Comparison of ENCODE assay signal across 8 mouse cellular contexts in the genomic region with DNA sequence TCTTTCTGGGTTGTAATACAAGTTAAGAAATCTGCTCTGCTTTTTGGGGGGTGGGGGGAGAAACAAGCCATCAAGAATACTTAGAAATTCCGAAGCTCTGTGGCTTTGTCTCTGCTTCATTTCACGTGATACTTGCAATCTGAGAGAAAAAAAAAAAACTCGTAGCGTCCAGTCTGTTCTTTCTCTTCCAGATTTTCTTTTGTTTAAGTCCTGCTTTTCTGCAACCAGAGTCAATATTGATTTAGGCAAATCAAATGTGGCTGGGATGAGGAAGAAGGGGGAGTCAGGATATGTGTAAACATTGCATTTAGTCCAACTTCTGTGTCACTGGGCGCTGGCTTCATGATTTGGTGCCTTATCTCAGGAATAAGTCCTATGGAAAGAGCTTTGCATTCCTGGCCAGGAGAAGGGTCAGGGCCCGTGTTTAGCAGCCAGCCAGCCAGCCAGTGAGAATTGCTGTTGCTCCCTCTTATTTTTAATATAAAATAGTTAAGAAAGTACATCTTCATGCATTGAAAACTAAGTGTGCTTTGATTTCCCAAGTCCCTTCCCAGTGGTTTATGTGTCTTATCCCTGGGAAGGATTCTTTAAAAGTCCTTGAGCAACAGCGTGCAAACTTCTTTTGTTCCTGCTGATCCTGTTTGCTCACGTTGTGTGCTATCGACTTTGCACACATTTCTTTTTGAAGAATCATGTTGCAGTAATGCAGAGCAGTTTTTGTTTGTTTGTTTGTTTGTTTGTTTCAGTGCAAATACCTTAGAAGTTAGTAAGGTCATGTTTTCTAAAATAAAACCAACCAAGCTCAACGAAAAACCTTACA.
A peak's percentile ranks its signal among the peaks of the same experiment; 100 is the strongest.
DNase-seq lines count a peak whose midpoint lies in the region; ATAC-seq and TF ChIP-seq lines count a peak whose summit lies in the region.

No protein-coding gene starts in this region.

- H3K4me2 ChIP-seq in neural tube, embryonic 14.5 days (ENCODE audit: low read depth, low read length) = peak overlapping the region; percentile 40; the same call in 1 of the 2 replicates

- no peaks in the 10 kb centered on the region for H3K9me3 ChIP-seq in neural tube, embryonic 14.5 days (ENCODE audit: control insufficient read depth, low read length)

- no peaks in the 10 kb centered on the region for H3K27me3 ChIP-seq in thymus, adult 2 months (ENCODE audit: control insufficient read depth, insufficient read depth, low read length)
- H3K27me3 ChIP-seq in neural tube, embryonic 14.5 days (ENCODE audit: control insufficient read depth, insufficient read depth, low read length) = no peaks in the 10 kb centered on the region

- no peak for ATAC-seq in neural tube, embryonic 14.5 days (ENCODE audit: low read depth)

- no peaks in the 10 kb centered on the region for H3K36me3 ChIP-seq in thymus, adult 2 months (ENCODE audit: control insufficient read depth, insufficient read depth, low read length)
- H3K36me3 ChIP-seq in neural tube, embryonic 14.5 days (ENCODE audit: control insufficient read depth, insufficient read depth, low read length) = no peaks in the 10 kb centered on the region

- intact Hi-C loops in left cerebral cortex, postnatal 25 days (cut with DNase I) = loop anchor here (2.0 to 5.0 kb wide), 3 partner anchors 72 to 171 kb away; no protein-coding TSS in a partner anchor

- peak; percentile 4 for DNase-seq in thymus, postnatal 25 days
- DNase-seq in thymus, adult 2 months = no peak
- DNase-seq in heart, adult 18-20 months = peak; percentile 68 to 76
- peak; percentile 25 for DNase-seq in kidney, adult 11 months
- DNase-seq in lung, adult 18-20 months = peak; percentile 28 to 39
- DNase-seq in frontal cortex, adult 2 months (ENCODE audit: extremely low spot score in 1 of 2, low spot score in 1 of 2) = no peak
- no peak for DNase-seq in left cerebral cortex, postnatal 25 days (ENCODE audit: low spot score in 2 of 2)

- 20% methylated on average over 10 of the region's 10 CpGs for WGBS in thymus, adult 2 months
- 10% methylated on average over 10 of the region's 10 CpGs for WGBS in neural tube, embryonic 14.5 days

- H3K4me1 ChIP-seq in thymus, adult 2 months (replicated peaks; ENCODE audit: control insufficient read depth, insufficient read depth, low read length) = no peaks in the 10 kb centered on the region; the same call in 1 of the 2 replicates
- H3K4me1 ChIP-seq in neural tube, embryonic 14.5 days (ENCODE audit: control insufficient read depth, insufficient read depth, low read length) = peaks cover 9% of the 10 kb centered on the region; the same call in 1 of the 2 replicates

- TF ChIP-seq POLR2A in thymus, adult 2 months (IDR thresholded peaks at IDR 0.05; ENCODE audit: control insufficient read depth, extremely low read depth, insufficient read depth, low read length, poor library complexity) = no peak

- H3K27ac ChIP-seq in thymus, adult 2 months (ENCODE audit: control insufficient read depth, insufficient read depth, low read length) = no peak overlapping the region
- H3K27ac ChIP-seq in neural tube, embryonic 14.5 days (ENCODE audit: low read depth, low read length) = peak overlapping the region; percentile 86

- no peak overlapping the region for H3K4me3 ChIP-seq in thymus, adult 2 months (ENCODE audit: control insufficient read depth, insufficient read depth, low read length)
- peak overlapping the region; percentile 36 for H3K4me3 ChIP-seq in neural tube, embryonic 14.5 days (ENCODE audit: low read depth, low read length)

- peak overlapping the region; percentile 58 for H3K9ac ChIP-seq in neural tube, embryonic 14.5 days (replicated peaks; ENCODE audit: low read depth, low read length)

- no peak for TF ChIP-seq CTCF in thymus, adult 2 months (IDR thresholded peaks at IDR 0.05; ENCODE audit: borderline replicate concordance, control insufficient read depth, extremely low read depth, insufficient read depth, low read length, poor library complexity)

Comparison
In these comparisons a context has a peak if more than half of its experiments do, and no peak if none do; other contexts are left out.
1. DNase-seq: peak in thymus, postnatal 25 days (single experiment), heart, adult 18-20 months (2 of 2), kidney, adult 11 months (single experiment) and lung, adult 18-20 months (2 of 2); none in thymus, adult 2 months (single experiment), frontal cortex, adult 2 months (0 of 2) and left cerebral cortex, postnatal 25 days (0 of 2).